Mouse (Mus musculus) forebrain, embryonic 14.5 days (tissue): ENCODE data around the gene Ereg. TPM values are rescaled to one million over a fixed set of nuclear protein-coding genes. Genes with fewer than 3 reads are reported as not detected.

Source experiments
- ATAC-seq: fragments of 200-750 bp; cut with Nextera tagmentation; 2 replicates; pipeline ENCODE4 v1.8.0; 2017; ENCODE audit warnings: mild to moderate bottlenecking, moderate library complexity
- DNase-seq: peaks from one replicate; pipeline ENCODE4 v3.0.0-alpha.2; 2015; ENCODE audit warnings: low spot score
- H3K27ac ChIP-seq: fragments of 300-500 bp; sonication (generic); 2 replicates; pipeline ENCODE4 v1.5.1; 2014; ENCODE audit warnings: low read depth, mild to moderate bottlenecking, control low read depth, low read length, moderate library complexity
- H3K27me3 ChIP-seq: fragments of 300-500 bp; sonication (generic); replicated peaks from 2 replicates; pipeline ENCODE4 v1.6.1; 2014; ENCODE audit warnings: low read length, control low read depth, mixed read lengths; ENCODE audit not compliant: control insufficient read depth, insufficient read depth
- H3K36me3 ChIP-seq: fragments of 300-500 bp; sonication (generic); 2 replicates; pipeline ENCODE4 v1.6.1; 2014; ENCODE audit warnings: low read length, control low read depth; ENCODE audit not compliant: control insufficient read depth, insufficient read depth
- H3K4me1 ChIP-seq: fragments of 300-500 bp; sonication (generic); 2 replicates; pipeline ENCODE4 v1.6.1; 2014; ENCODE audit warnings: antibody characterized with exemption, low read length, control low read depth; ENCODE audit not compliant: control insufficient read depth, insufficient read depth
- H3K4me2 ChIP-seq: fragments of 300-500 bp; sonication (generic); 2 replicates; pipeline ENCODE4 v1.6.1; 2014; ENCODE audit warnings: mild to moderate bottlenecking, control low read depth, low read length
- H3K4me3 ChIP-seq: fragments of 300-500 bp; sonication (generic); 2 replicates; pipeline ENCODE4 v1.5.1; 2014; ENCODE audit warnings: low read depth, low read length, control low read depth
- H3K9ac ChIP-seq: fragments of 300-500 bp; sonication (generic); 2 replicates; pipeline ENCODE4 v1.6.1; 2014; ENCODE audit warnings: mild to moderate bottlenecking, low read length, control low read depth, moderate library complexity
- H3K9me3 ChIP-seq: fragments of 300-500 bp; sonication (generic); replicated peaks from 2 replicates; pipeline ENCODE4 v1.6.1; 2016; ENCODE audit warnings: low read length, control low read depth, mixed read lengths; ENCODE audit not compliant: control insufficient read depth
- WGBS: fragments of 180-500 bp; shearing (Covaris S2); extraction: QIAGEN DNeasy Blood & Tissue Kit; methylation state at CpG from one replicate; pipeline ENCODE4 v1.1.7; 2014; 5-methylcytosine and 5-hydroxymethylcytosine counted together
- polyA plus RNA-seq: library from polyadenylated mRNA; unstranded; fragments of >200 nt; fragmentation: Nextera tagmentation; extraction: Ambion mirVana; gene quantifications from 2 replicates; pipeline ENCODE4 v1.2.1, GENCODE M21; 2014

Gene Ereg
- polyA plus RNA-seq = not detected in 2 replicates

DNA sequence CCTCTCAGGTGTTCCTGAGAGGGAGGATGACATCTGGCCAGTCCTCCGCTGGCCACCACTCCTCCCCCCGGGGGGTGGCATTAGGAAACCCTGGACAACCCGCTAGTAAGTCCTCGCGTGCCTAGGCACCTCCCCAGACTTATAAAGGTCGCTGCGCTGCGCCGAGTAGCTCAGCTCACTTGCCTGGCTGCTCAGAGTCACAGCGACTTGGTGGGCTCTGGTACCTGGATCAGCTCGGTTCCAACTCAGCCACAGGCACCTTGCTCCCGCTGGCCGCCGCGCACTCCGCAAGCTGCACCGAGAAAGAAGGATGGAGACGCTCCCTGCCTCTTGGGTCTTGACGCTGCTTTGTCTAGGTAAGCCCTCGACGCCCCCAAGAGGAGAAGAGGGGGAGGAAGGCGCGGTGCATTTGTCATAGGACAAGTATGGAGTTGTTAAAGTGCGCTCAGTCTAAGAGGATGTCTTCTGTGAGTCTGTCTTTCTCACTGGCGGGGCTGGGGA is at the start of gene Ereg:
Gene Ereg (plus strand): TSS at position 173 of the 501 bp plus-strand sequence.
- under 1% methylated on average over 25 of the region's 25 CpGs for WGBS

DNA sequence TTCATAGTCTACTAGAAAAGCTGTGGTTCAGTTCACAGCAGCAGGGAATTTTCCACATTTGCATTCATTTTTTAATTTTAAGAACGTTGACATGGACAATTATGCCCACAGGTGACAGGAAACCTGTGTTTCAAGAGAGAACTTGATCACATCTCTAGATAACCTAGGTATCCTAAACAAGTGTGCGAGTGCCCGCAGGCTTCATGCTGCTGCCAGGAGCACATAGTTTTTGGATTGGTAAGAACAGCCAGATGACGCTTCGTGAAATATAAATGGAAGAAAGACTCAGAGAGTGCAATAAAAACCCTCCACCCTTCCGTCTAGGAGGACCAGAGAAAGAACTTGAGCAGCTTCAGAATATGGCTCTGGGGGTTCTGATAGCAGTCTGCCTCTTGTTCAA is 47.3 kb upstream of the Ereg start, which contains the start of gene Epgn:
Gene Epgn (plus strand): TSS at position 301 of the 400 bp plus-strand sequence.
- Histone ChIP-seq H3K9me3 (no peaks in the 10 kb centered on the region), H3K4me3 (no peak within 1 kb of the TSS), H3K27ac (no peak within 1 kb of the TSS), H3K4me2 (no peak within 1 kb of the TSS), H3K36me3 (no peaks in the 10 kb centered on the region), H3K27me3 (no peaks in the 10 kb centered on the region), H3K4me1 (no peaks in the 10 kb centered on the region), H3K9ac (no peak within 1 kb of the TSS)
- no peak for DNase-seq
- WGBS = 88% methylated on average over 6 of the region's 6 CpGs
- no peak for ATAC-seq

More for the DNA sequence above, at the start of gene Ereg:
- Histone ChIP-seq H3K9ac (peak within 1 kb of the TSS; percentile 2; the same call in 1 of the 2 replicates), H3K9me3 (no peaks in the 10 kb centered on the region), H3K4me1 (peaks cover 2% of the 10 kb centered on the region; the same call in 1 of the 2 replicates), H3K36me3 (no peaks in the 10 kb centered on the region), H3K4me2 (peak within 1 kb of the TSS; percentile 60), H3K4me3 (peak within 1 kb of the TSS; percentile 25), H3K27me3 (peaks cover 11% of the 10 kb centered on the region), H3K27ac (no peak within 1 kb of the TSS)
- peak; percentile 68 for ATAC-seq
- peak; percentile 40 for DNase-seq

DNA sequence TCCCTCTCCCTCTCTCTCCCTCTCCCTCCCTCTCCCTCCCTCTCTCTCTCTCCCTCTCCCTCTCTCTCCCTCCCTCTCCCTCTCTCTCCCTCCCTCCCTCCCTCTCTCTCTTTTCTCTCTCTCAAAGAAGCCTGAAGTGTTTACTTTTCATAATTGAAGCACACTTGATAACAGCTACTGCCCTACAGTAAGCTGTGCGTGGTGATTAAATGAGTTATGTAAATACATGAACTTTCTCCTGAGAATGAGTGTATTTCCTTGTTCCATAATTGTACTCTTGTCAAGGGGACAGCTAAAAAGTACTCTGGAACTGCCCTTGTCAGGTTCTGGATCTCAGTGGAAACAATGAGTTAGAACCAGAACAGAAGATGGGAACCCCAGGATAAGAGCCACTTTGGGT is 46.6 kb upstream of the Ereg start:
- ATAC-seq (no peak), DNase-seq (no peak)
- 67% methylated on average over 1 of the region's 1 CpGs for WGBS
- Histone ChIP-seq H3K27ac (no peak overlapping the region), H3K4me1 (no peaks in the 10 kb centered on the region), H3K4me3 (no peak overlapping the region), H3K9ac (no peak overlapping the region), H3K9me3 (no peaks in the 10 kb centered on the region), H3K4me2 (no peak overlapping the region), H3K27me3 (no peaks in the 10 kb centered on the region), H3K36me3 (no peaks in the 10 kb centered on the region)

DNA sequence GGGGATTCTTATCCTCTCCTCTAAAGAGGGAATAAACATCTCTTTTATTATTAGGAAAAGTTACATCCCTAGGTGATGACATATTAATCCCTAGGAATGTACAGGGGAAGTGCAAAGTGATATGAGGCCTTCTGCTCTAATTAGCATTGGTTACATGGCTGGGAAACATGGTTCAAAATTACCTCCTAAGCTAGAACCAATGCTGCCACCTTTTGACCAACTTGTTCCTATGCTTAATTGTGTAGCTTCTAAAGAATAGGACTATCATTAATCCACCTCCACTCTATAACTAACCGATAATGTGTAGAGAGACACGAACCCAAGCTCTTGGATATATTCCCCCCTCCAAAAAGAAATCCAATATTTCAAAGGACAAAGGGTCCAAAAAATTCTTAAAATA is 43.8 kb upstream of the Ereg start:
- WGBS = 95% methylated on average over 2 of the region's 2 CpGs
- no peak overlapping the region for H3K27ac ChIP-seq
- no peak for ATAC-seq
- H3K4me3 ChIP-seq = no peak overlapping the region
- no peak overlapping the region for H3K9ac ChIP-seq
- H3K36me3 ChIP-seq = no peaks in the 10 kb centered on the region
- H3K4me2 ChIP-seq = no peak overlapping the region
- H3K4me1 ChIP-seq = no peaks in the 10 kb centered on the region
- no peak for DNase-seq
- no peaks in the 10 kb centered on the region for H3K9me3 ChIP-seq
- H3K27me3 ChIP-seq = no peaks in the 10 kb centered on the region

DNA sequence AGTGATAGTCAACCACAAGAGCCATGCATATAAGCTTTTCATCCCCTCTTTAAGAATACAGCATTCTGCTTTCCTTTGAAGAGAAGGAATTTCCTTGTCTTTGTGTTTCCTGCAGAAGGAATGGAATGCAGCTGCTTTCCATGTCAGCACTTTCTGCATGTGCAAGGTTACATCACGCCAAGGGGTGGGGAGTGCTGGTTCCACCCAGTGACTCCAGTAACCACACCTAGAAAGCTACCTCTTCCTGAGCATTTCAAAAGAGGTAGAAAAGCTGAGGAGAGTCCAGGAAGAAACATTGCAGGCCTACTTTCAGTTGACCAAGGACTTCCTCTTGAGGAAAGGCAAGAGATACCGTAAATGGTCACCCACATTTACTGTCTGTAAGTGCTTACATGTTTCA is 39.1 kb upstream of the Ereg start:
- no peaks in the 10 kb centered on the region for H3K4me1 ChIP-seq
- no peak overlapping the region for H3K4me3 ChIP-seq
- H3K4me2 ChIP-seq = no peak overlapping the region
- ATAC-seq (no peak), DNase-seq (no peak)
- no peak overlapping the region for H3K27ac ChIP-seq
- 89% methylated on average over 2 of the region's 2 CpGs for WGBS
- H3K9ac ChIP-seq = no peak overlapping the region
- no peaks in the 10 kb centered on the region for H3K36me3 ChIP-seq
- H3K27me3 ChIP-seq = no peaks in the 10 kb centered on the region
- no peaks in the 10 kb centered on the region for H3K9me3 ChIP-seq

DNA sequence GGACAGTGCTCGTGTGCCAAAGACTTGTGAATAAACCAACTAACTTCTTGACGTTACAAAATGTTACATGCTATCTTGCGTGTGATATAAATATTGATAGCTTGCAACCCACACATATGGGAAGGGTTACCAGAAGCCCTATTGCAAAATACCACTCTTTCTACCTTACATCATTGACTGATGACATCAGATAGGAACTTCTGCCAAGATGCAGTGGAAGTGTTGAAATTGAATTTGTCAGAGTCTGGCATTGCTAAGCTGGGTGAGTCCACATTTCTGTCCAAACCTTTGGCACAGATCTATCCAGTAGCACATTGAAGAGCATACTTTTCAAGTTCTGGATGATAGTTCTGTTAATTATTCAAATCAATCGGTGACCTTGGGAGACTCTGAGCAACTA is 37.8 kb upstream of the Ereg start:
- Histone ChIP-seq H3K4me2 (no peak overlapping the region), H3K36me3 (no peaks in the 10 kb centered on the region), H3K9me3 (no peaks in the 10 kb centered on the region), H3K4me3 (no peak overlapping the region), H3K4me1 (no peaks in the 10 kb centered on the region), H3K9ac (no peak overlapping the region), H3K27me3 (no peaks in the 10 kb centered on the region), H3K27ac (no peak overlapping the region)
- ATAC-seq (no peak), DNase-seq (no peak)
- WGBS = 86% methylated on average over 4 of the region's 4 CpGs

DNA sequence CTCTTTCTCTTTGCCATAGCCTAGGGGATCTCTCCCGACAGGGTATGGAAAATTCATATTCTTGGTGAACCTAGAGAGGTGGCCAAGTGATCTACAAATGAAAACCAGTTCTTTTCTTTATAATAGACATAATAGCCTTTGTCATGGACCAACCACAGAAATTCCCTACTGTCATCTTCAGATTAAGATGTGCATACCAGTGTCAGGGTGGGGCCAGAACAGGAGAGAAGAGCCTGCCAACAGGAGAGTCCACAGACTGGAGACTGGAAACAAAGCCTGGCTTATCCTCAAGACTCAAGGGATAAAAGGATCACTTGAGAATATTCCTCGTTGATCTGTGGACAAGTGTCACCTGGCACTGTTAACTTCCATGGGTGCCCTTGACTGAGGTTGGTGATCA is 36.7 kb upstream of the Ereg start:
- no peaks in the 10 kb centered on the region for H3K36me3 ChIP-seq
- no peak for ATAC-seq
- no peaks in the 10 kb centered on the region for H3K27me3 ChIP-seq
- WGBS = 80% methylated on average over 2 of the region's 2 CpGs
- DNase-seq = no peak
- H3K4me3 ChIP-seq = no peak overlapping the region
- no peak overlapping the region for H3K27ac ChIP-seq
- H3K9me3 ChIP-seq = no peaks in the 10 kb centered on the region
- no peak overlapping the region for H3K4me2 ChIP-seq
- no peaks in the 10 kb centered on the region for H3K4me1 ChIP-seq
- H3K9ac ChIP-seq = no peak overlapping the region

DNA sequence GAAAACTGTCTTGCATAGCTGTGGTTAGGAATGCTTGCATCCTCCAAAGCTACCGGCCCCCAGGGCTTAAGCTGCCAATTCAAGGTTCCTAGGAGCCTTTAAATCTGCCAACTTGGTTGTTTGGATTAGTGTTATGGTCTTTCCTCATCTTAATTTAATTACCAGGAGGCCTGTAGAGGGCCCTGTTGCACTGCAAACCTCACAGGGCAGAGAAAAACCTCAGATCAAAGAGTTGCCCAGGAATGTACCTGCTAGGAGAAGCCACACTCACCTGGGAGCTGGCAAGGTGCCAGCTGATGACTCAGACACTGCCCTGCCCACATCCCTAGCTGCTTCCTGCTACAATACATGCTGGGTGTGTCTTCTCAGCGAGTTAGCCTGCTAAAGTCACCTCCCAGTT is 35.9 kb upstream of the Ereg start:
- H3K4me2 ChIP-seq = no peak overlapping the region
- no peaks in the 10 kb centered on the region for H3K9me3 ChIP-seq
- ATAC-seq = no peak
- no peak overlapping the region for H3K27ac ChIP-seq
- H3K4me3 ChIP-seq = no peak overlapping the region
- no peaks in the 10 kb centered on the region for H3K36me3 ChIP-seq
- 15% methylated on average over 2 of the region's 2 CpGs for WGBS
- H3K4me1 ChIP-seq = no peaks in the 10 kb centered on the region
- H3K27me3 ChIP-seq = no peaks in the 10 kb centered on the region
- H3K9ac ChIP-seq = no peak overlapping the region
- no peak for DNase-seq

DNA sequence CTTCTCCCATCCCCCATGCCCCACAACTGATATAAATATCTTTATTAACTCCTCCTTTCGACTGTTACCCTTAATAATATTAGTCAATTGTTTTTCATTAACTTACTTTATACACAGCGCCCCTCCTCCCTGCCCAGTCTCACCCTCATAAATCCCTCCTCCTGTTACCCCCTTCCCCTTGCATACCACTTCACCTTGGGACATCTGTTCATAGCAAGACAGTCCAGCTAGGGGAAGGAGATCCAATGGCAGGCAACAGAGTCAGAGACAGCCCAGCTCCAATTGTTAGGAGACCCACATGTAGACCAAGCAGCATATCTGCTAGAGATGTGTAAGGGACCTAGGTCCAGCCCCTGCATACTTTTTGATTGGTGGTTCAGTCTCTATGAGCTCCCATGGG is 35.5 kb upstream of the Ereg start:
- Histone ChIP-seq H3K4me1 (no peaks in the 10 kb centered on the region), H3K9ac (no peak overlapping the region), H3K36me3 (no peaks in the 10 kb centered on the region), H3K27me3 (no peaks in the 10 kb centered on the region), H3K9me3 (no peaks in the 10 kb centered on the region), H3K4me3 (no peak overlapping the region), H3K27ac (no peak overlapping the region), H3K4me2 (no peak overlapping the region)
- DNase-seq = no peak
- ATAC-seq = no peak
- 83% methylated on average over 2 of the region's 2 CpGs for WGBS
